Mouse (Mus musculus): ENCODE results near the gene Slc45a3. TPM values are rescaled to one million over a fixed set of nuclear protein-coding genes. Genes with fewer than 3 reads are reported as not detected.

Slc45a3 gene
- total RNA-seq, 2 experiments from 2014 or later: 3.2 to 3.3 TPM

GRCm38 (mm10) chr1:131964100-131964499 lies 1.3 kb downstream of the Slc45a3 start:
- no peak for DNase-seq (ENCODE audit: low spot score in 2 of 2)

- no peak for DNase-seq (ENCODE audit: low spot score in 2 of 2)
These were observed 1.8 kb downstream of the Slc45a3 start for GRCm38 (mm10) chr1:131964580-131964979.

GRCm38 (mm10) chr1:131965818-131966217 lies 3.1 kb downstream of the Slc45a3 start:
- no peak for DNase-seq (ENCODE audit: low spot score in 2 of 2)

- no peak for DNase-seq (ENCODE audit: low spot score in 2 of 2)
These were observed 4.6 kb downstream of the Slc45a3 start for GRCm38 (mm10) chr1:131967336-131967735.

GRCm38 (mm10) chr1:131968556-131968955 lies 5.8 kb downstream of the Slc45a3 start:
- DNase-seq (ENCODE audit: low spot score in 2 of 2): no peak

GRCm38 (mm10) chr1:131968983-131969382 lies 6.2 kb downstream of the Slc45a3 start:
- no peak for DNase-seq (ENCODE audit: low spot score in 2 of 2)

- DNase-seq (ENCODE audit: low spot score in 2 of 2): no peak
These were observed 7.1 kb downstream of the Slc45a3 start for GRCm38 (mm10) chr1:131969825-131970224.

GRCm38 (mm10) chr1:131970322-131970660 lies 7.5 kb downstream of the Slc45a3 start:
- no peak for DNase-seq (ENCODE audit: low spot score in 2 of 2)

GRCm38 (mm10) chr1:131970661-131971520 lies 8.1 kb downstream of the Slc45a3 start:
- DNase-seq (ENCODE audit: low spot score in 2 of 2): no peak

- no peak for DNase-seq (ENCODE audit: low spot score in 2 of 2)
These were observed 9.2 kb downstream of the Slc45a3 start for GRCm38 (mm10) chr1:131971771-131972497.

GRCm38 (mm10) chr1:131972498-131973334 lies 9.9 kb downstream of the Slc45a3 start:
- DNase-seq (ENCODE audit: low spot score in 2 of 2): no peak

GRCm38 (mm10) chr1:131973991-131974390 lies 11.2 kb downstream of the Slc45a3 start:
- no peak for DNase-seq (ENCODE audit: low spot score in 2 of 2)

- DNase-seq (ENCODE audit: low spot score in 2 of 2): no peak
These were observed 14.1 kb downstream of the Slc45a3 start for GRCm38 (mm10) chr1:131976886-131977285.

- no peak for DNase-seq (ENCODE audit: low spot score in 2 of 2)
These were observed 17.7 kb downstream of the Slc45a3 start for GRCm38 (mm10) chr1:131980471-131980870.

GRCm38 (mm10) chr1:131981378-131982013 lies 18.7 kb downstream of the Slc45a3 start:
- DNase-seq (ENCODE audit: low spot score in 2 of 2): peak; percentile 51 to 71

GRCm38 (mm10) chr1:131982907-131983306 lies 20.1 kb downstream of the Slc45a3 start:
- peak; percentile 45 to 67 for DNase-seq (ENCODE audit: low spot score in 2 of 2)

GRCm38 (mm10) chr1:131983806-131984205 lies 21.0 kb downstream of the Slc45a3 start:
- no peak for DNase-seq (ENCODE audit: low spot score in 2 of 2)

GRCm38 (mm10) chr1:131987432-131987831 lies 24.7 kb downstream of the Slc45a3 start:
- no peak for DNase-seq (ENCODE audit: low spot score in 2 of 2)

- no peak for DNase-seq (ENCODE audit: low spot score in 2 of 2)
These were observed 26.7 kb downstream of the Slc45a3 start for GRCm38 (mm10) chr1:131989476-131989875.

GRCm38 (mm10) chr1:131990083-131990760 lies 27.5 kb downstream of the Slc45a3 start:
- DNase-seq (ENCODE audit: low spot score in 2 of 2): no peak

Data from gastrocnemius, postnatal 4 days (tissue).